In the genomic region with DNA sequence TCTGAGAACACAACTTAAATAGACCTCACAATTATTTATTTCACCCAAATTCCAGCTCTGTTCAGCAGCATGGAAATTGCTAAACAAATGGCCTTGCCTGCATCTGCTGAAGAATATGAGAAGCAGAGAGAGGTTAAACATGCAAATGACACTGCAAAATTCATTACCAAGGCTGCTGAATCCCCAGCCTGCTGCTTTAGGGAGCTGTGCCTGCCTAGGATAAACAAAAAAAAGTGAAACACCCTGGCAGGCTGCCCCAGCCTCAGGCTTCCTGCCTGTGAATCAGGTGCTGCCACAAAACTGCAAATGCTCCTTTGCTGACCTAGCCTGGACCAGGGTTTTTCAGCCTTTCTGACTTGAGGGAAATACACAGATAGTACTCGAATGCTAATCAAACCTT, we compare ENCODE assay signal across 8 mouse cellular contexts.
DNase-seq lines count a peak whose midpoint lies in the region; ATAC-seq and TF ChIP-seq lines count a peak whose summit lies in the region.

No protein-coding gene starts in this region.

- ATAC-seq in neural tube, embryonic 13.5 days (ENCODE audit: low read depth) = peak; percentile 91
- no peak for ATAC-seq in heart, embryonic 12.5 days (ENCODE audit: insufficient number of reproducible peaks, low FRiP score)

- 59% methylated on average over 1 of the region's 1 CpGs for WGBS in neural tube, embryonic 13.5 days
- 55% methylated on average over 1 of the region's 1 CpGs for WGBS in heart, embryonic 12.5 days

- no peak for TF ChIP-seq CTCF in brain, embryonic 14.5 days (IDR thresholded peaks at IDR 0.05; ENCODE audit: borderline replicate concordance, extremely low read depth, insufficient read depth, insufficient read length)

- H3K9ac ChIP-seq in neural tube, embryonic 13.5 days = no peak overlapping the region
- no peak overlapping the region for H3K9ac ChIP-seq in heart, embryonic 12.5 days

- H3K9me3 ChIP-seq in neural tube, embryonic 13.5 days = no peaks in the 10 kb centered on the region
- no peaks in the 10 kb centered on the region for H3K9me3 ChIP-seq in heart, embryonic 12.5 days (replicated peaks)

- peak; percentile 6 to 20 for DNase-seq in layer of hippocampus, postnatal 10 days (ENCODE audit: low spot score in 2 of 2)
- DNase-seq in layer of hippocampus, adult 9-11 months = no peak
- peak; percentile 89 for DNase-seq in brain, embryonic 14.5 days (ENCODE audit: low read depth)
- peak; percentile 6 to 11 for DNase-seq in frontal cortex, postnatal 36 days (ENCODE audit: low spot score in 2 of 2)
- DNase-seq in spleen, postnatal 4 days (ENCODE audit: low spot score in 2 of 2) = no peak
- DNase-seq in lung, adult 18-20 months = no peak

- TF ChIP-seq POLR2A in brain, embryonic 14.5 days (IDR thresholded peaks at IDR 0.05; ENCODE audit: borderline replicate concordance, extremely low read depth, insufficient read depth, insufficient read length, poor library complexity, severe bottlenecking) = no peak

- peak overlapping the region; percentile 67 for H3K27ac ChIP-seq in neural tube, embryonic 13.5 days (replicated peaks)
- H3K27ac ChIP-seq in heart, embryonic 12.5 days (ENCODE audit: poor library complexity, severe bottlenecking) = no peak overlapping the region

- H3K4me2 ChIP-seq in neural tube, embryonic 13.5 days = no peak overlapping the region
- no peak overlapping the region for H3K4me2 ChIP-seq in heart, embryonic 12.5 days

- no peaks in the 10 kb centered on the region for H3K36me3 ChIP-seq in neural tube, embryonic 13.5 days
- no peaks in the 10 kb centered on the region for H3K36me3 ChIP-seq in heart, embryonic 12.5 days

- H3K4me3 ChIP-seq in neural tube, embryonic 13.5 days = no peak overlapping the region
- H3K4me3 ChIP-seq in heart, embryonic 12.5 days = no peak overlapping the region

- peaks cover 20% of the 10 kb centered on the region for H3K4me1 ChIP-seq in neural tube, embryonic 13.5 days (replicated peaks)
- no peaks in the 10 kb centered on the region for H3K4me1 ChIP-seq in heart, embryonic 12.5 days (replicated peaks)

- H3K27me3 ChIP-seq in neural tube, embryonic 13.5 days = no peaks in the 10 kb centered on the region
- H3K27me3 ChIP-seq in heart, embryonic 12.5 days (replicated peaks) = no peaks in the 10 kb centered on the region

Comparison
In these comparisons a context has a peak if more than half of its experiments do, and no peak if none do; other contexts are left out.
1. DNase-seq: peak in layer of hippocampus, postnatal 10 days (2 of 2), brain, embryonic 14.5 days (single experiment) and frontal cortex, postnatal 36 days (2 of 2); none in layer of hippocampus, adult 9-11 months (single experiment), spleen, postnatal 4 days (0 of 2) and lung, adult 18-20 months (0 of 2).